Mouse (Mus musculus): ENCODE results near the gene Ninl.

DNA sequence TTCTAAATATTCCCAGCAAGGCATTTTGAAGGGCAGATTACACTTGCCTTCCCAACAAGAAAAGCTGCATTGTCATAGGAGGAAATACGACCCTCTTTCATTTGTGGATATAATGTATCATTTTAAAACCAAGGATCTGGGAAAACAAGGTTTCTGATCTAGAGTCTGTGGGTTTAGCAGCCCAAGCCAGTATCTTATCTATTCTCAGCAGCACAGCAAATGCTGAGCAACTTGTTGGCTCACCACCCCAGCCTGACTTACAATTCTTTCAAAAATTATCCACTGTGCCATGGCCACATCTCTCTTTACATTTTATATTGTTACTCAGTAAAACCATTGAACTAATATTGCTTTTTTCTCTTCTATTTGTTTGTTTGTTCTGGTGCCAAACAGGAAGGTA, 27.9 kb downstream of the Ninl start:
- TF ChIP-seq CTCF (IDR thresholded peaks at IDR 0.05; ENCODE audit: control insufficient read depth, insufficient read depth, low read length) (no peak), POLR2A (IDR thresholded peaks at IDR 0.05; ENCODE audit: borderline replicate concordance, control insufficient read depth, low read depth, low read length) (no peak)

Data from bone marrow, adult 2 months (tissue).